Mouse (Mus musculus) liver, adult (tissue): ENCODE data around the gene Elmsan1.

Experiments used
- GATA4 ChIP-seq: IDR thresholded peaks from 2 replicates; pipeline ENCODE4 v1.6.1; 2014; ENCODE audit warnings: mild to moderate bottlenecking, low read length; ENCODE audit not compliant: insufficient replicate concordance

Elmsan1 gene

GRCm38 (mm10) chr12:84204662-84205061 is 14.0 kb downstream of the Elmsan1 start:
- TF ChIP-seq GATA4, result no peak

GRCm38 (mm10) chr12:84203778-84204216 is 14.9 kb downstream of the Elmsan1 start:
- TF ChIP-seq GATA4, result no peak

- no peak for TF ChIP-seq GATA4
Measured at GRCm38 (mm10) chr12:84203170-84203777, 15.4 kb downstream of the Elmsan1 start.

- no peak for TF ChIP-seq GATA4
Measured at GRCm38 (mm10) chr12:84202561-84202960, 16.1 kb downstream of the Elmsan1 start.

- no peak for TF ChIP-seq GATA4
Measured at GRCm38 (mm10) chr12:84201686-84202484, 16.8 kb downstream of the Elmsan1 start.

GRCm38 (mm10) chr12:84201222-84201621 is 17.5 kb downstream of the Elmsan1 start:
- no peak for TF ChIP-seq GATA4

- TF ChIP-seq GATA4, result no peak
Measured at GRCm38 (mm10) chr12:84198880-84199279, 19.8 kb downstream of the Elmsan1 start.

GRCm38 (mm10) chr12:84198076-84198679 is 20.5 kb downstream of the Elmsan1 start:
- no peak for TF ChIP-seq GATA4

GRCm38 (mm10) chr12:84195195-84195594 is 23.5 kb downstream of the Elmsan1 start:
- TF ChIP-seq GATA4, result no peak

GRCm38 (mm10) chr12:84194400-84195109 is 24.1 kb downstream of the Elmsan1 start:
- no peak for TF ChIP-seq GATA4

- TF ChIP-seq GATA4, result no peak
Measured at GRCm38 (mm10) chr12:84193642-84194399, 24.9 kb downstream of the Elmsan1 start.

- no peak for TF ChIP-seq GATA4
Measured at GRCm38 (mm10) chr12:84192741-84193641, 25.7 kb downstream of the Elmsan1 start.

- no peak for TF ChIP-seq GATA4
Measured at GRCm38 (mm10) chr12:84192280-84192679, 26.4 kb downstream of the Elmsan1 start.

GRCm38 (mm10) chr12:84191770-84192169 is 26.9 kb downstream of the Elmsan1 start:
- no peak for TF ChIP-seq GATA4
